Mouse (Mus musculus): ENCODE results near the gene Ankrd34a. TPM values are rescaled to one million over a fixed set of nuclear protein-coding genes. Genes with fewer than 3 reads are reported as not detected.

The Ankrd34a gene
- total and polyA plus RNA-seq, 2 experiments from 2014 or later = 15.3 to 29.6 TPM

DNA sequence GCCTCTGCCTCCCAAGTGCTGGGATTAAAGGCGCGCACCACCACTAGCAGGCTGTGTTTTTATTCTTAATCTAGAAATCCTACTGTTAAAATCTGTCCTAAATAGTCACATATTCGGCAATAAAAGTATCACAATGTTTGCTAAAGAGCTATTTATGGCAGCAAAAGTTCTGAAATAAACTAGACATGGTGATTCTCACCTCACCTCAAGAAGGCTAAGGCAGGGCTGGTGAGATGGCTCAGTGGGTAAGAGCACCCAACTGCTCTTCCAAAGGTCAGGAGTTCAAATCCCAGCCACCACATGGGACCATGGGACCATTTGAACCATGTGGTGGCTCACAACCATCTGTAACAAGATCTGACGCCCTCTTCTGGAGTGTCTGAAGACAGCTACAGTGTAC, 5.8 kb upstream of the Ankrd34a start:
- WGBS = 88% methylated on average over 4 of the region's 4 CpGs
- no peak for ATAC-seq
- no peaks in the 10 kb centered on the region for H3K27me3 ChIP-seq (ENCODE audit: insufficient read depth, low read length)

DNA sequence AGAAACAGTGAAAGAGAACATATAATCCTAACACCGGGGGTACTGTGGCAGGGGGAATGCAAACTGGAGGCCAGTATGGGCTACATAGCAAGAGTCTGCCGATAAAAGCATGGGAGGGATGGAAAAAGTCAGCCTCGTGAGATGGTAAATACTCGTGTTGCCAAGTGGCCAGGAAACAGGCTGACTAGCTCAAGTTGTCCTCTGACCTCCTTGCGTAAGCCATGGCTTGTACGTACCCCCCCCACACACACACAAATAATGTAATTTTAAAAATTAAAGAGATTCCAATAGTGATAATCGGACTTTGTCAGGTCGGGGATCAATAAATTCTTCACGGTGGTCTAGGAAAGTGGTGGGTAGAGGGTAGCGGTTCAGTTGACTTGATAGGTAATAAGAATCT, 3.1 kb upstream of the Ankrd34a start:
- TF ChIP-seq CTCF (IDR thresholded peaks at IDR 0.05; ENCODE audit: low read depth) = no peak
- H3K27ac ChIP-seq = peak overlapping the region; percentile 87
- WGBS = under 1% methylated on average over 10 of the region's 10 CpGs
- H3K4me2 ChIP-seq (ENCODE audit: low read depth, low read length) = peak overlapping the region; percentile 86
- no peaks in the 10 kb centered on the region for H3K9me3 ChIP-seq (ENCODE audit: low read length)
- H3K4me1 ChIP-seq (ENCODE audit: insufficient read depth, low read length) = peaks cover 19% of the 10 kb centered on the region
- peak; percentile 57 for DNase-seq (ENCODE audit: low spot score)
- no peaks in the 10 kb centered on the region for H3K27me3 ChIP-seq (ENCODE audit: insufficient read depth, low read length)
- H3K4me3 ChIP-seq (ENCODE audit: low read length) = peak overlapping the region; percentile 68
- H3K9ac ChIP-seq (replicated peaks; ENCODE audit: low read length) = peak overlapping the region; percentile 69
- H3K36me3 ChIP-seq (ENCODE audit: insufficient read depth, low read length) = no peaks in the 10 kb centered on the region
- ATAC-seq = no peak

More for the DNA sequence above, 5.8 kb upstream of the Ankrd34a start:
- no peak overlapping the region for H3K4me2 ChIP-seq (ENCODE audit: low read depth, low read length)
- no peak overlapping the region for H3K27ac ChIP-seq
- H3K4me3 ChIP-seq (ENCODE audit: low read length) = no peak overlapping the region
- H3K9me3 ChIP-seq (ENCODE audit: low read length) = no peaks in the 10 kb centered on the region
- H3K4me1 ChIP-seq (ENCODE audit: insufficient read depth, low read length) = peaks cover 4% of the 10 kb centered on the region; the same call in 1 of the 2 replicates
- no peak for TF ChIP-seq CTCF (IDR thresholded peaks at IDR 0.05; ENCODE audit: low read depth)
- no peak for DNase-seq (ENCODE audit: low spot score)
- H3K36me3 ChIP-seq (ENCODE audit: insufficient read depth, low read length) = no peaks in the 10 kb centered on the region
- no peak overlapping the region for H3K9ac ChIP-seq (replicated peaks; ENCODE audit: low read length)

DNA sequence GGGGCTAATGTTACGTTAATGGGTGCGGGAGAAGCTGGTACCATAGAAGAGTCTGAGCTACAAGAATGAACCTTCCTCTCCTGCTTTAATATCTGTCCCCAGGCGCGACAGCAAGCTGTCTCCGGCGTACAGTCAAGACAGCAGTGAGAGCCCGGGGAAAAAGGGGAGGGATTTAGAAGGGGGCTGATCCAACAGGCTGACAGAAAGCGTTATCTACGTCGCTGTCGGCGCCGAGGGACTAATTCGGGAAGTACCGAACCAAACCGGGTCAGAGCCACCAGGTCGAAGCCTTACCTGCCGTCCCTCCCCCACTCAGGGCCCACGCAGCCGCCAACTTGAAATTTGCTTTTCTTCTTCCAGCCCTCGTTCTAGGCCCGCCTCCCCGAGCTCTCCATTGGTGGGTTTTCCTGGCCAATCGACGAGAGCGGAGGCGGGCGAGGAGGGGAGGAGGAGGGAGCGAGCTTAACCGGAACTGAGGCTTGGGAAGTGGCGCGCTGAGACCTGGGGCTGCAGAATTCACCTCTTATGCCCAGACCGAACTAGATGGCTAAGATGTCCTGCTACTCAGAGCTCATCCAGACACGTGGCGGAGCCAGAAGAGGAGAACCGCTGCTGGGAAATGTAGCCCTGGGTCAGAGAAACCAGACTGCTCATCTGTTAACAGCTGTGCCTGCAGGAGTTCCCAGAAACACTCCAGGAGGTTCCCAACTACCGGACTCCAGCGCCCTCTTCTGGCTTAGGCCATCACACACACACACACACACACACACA, 2.5 kb upstream of the Ankrd34a start, which contains the start of gene Polr3gl:
Gene Polr3gl (minus strand): TSS at position 392 of the 771 bp plus-strand sequence.
- Histone ChIP-seq H3K27ac (peak within 1 kb of the TSS; percentile 87), H3K27me3 (ENCODE audit: insufficient read depth, low read length) (no peaks in the 10 kb centered on the region), H3K9ac (replicated peaks; ENCODE audit: low read length) (peak within 1 kb of the TSS; percentile 69), H3K4me3 (ENCODE audit: low read length) (peak within 1 kb of the TSS; percentile 68), H3K4me2 (ENCODE audit: low read depth, low read length) (peak within 1 kb of the TSS; percentile 86), H3K9me3 (ENCODE audit: low read length) (no peaks in the 10 kb centered on the region), H3K36me3 (ENCODE audit: insufficient read depth, low read length) (no peaks in the 10 kb centered on the region), H3K4me1 (ENCODE audit: insufficient read depth, low read length) (peaks cover 24% of the 10 kb centered on the region)
- peak; percentile 49 for TF ChIP-seq CTCF (IDR thresholded peaks at IDR 0.05; ENCODE audit: low read depth)
- under 1% methylated on average over 38 of the region's 38 CpGs for WGBS
- ATAC-seq (peak; percentile 92), DNase-seq (ENCODE audit: low spot score) (peak; percentile 95)

DNA sequence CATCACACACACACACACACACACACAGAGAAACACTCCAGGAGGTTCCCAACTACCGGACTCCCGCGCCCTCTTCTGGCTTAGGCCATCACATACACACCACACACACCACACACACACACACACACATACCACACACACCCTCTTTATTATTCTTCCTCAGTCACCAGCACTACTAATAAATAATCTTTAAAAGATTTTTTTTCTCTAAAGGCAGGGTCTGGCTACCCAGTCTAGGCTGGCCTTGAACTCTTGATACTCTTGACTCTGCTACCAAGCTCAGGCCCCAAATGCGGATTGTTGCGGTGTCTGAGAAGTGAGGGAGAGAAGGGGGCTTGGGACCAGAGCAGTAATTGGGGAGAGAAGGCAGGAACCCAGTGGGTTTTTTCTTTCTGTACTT, 1.6 kb upstream of the Ankrd34a start:
- Histone ChIP-seq H3K9ac (replicated peaks; ENCODE audit: low read length) (no peak overlapping the region), H3K36me3 (ENCODE audit: insufficient read depth, low read length) (no peaks in the 10 kb centered on the region), H3K4me2 (ENCODE audit: low read depth, low read length) (no peak overlapping the region; the same call in 1 of the 2 replicates), H3K27me3 (ENCODE audit: insufficient read depth, low read length) (no peaks in the 10 kb centered on the region), H3K4me3 (ENCODE audit: low read length) (no peak overlapping the region), H3K4me1 (ENCODE audit: insufficient read depth, low read length) (peaks cover 24% of the 10 kb centered on the region), H3K9me3 (ENCODE audit: low read length) (no peaks in the 10 kb centered on the region), H3K27ac (no peak overlapping the region)
- WGBS = 79% methylated on average over 5 of the region's 5 CpGs
- DNase-seq (ENCODE audit: low spot score) (no peak), ATAC-seq (no peak)
- no peak; the same call in 1 of the 2 replicates for TF ChIP-seq CTCF (IDR thresholded peaks at IDR 0.05; ENCODE audit: low read depth)

DNA sequence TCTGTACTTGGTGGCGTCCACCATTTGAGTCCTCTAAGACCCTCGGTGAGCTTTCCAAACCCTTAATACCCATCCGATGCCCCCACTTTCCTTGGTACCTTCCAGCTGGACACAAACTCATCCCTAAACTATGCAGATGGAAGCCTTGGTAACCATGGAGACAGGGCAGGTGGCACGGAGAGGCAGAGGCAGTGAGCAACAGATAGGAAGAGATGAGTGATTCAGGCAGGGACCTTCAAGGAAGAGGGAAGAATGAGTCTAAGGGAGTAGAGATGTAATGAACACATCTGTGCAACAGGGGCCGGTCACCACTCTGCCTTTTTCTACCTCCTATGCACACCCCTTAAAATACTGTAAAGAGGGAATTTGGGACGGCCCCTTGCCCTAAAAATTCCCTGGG, 775 bp upstream of the Ankrd34a start:
- H3K27ac ChIP-seq = peak overlapping the region; percentile 77
- peak; percentile 51 for DNase-seq (ENCODE audit: low spot score)
- no peak for TF ChIP-seq CTCF (IDR thresholded peaks at IDR 0.05; ENCODE audit: low read depth)
- H3K36me3 ChIP-seq (ENCODE audit: insufficient read depth, low read length) = no peaks in the 10 kb centered on the region
- H3K4me3 ChIP-seq (ENCODE audit: low read length) = peak overlapping the region; percentile 52
- no peak; the same call in 1 of the 2 replicates for ATAC-seq
- H3K4me2 ChIP-seq (ENCODE audit: low read depth, low read length) = peak overlapping the region; percentile 81
- H3K4me1 ChIP-seq (ENCODE audit: insufficient read depth, low read length) = peaks cover 27% of the 10 kb centered on the region
- peak overlapping the region; percentile 69; the same call in 1 of the 2 replicates for H3K9ac ChIP-seq (replicated peaks; ENCODE audit: low read length)
- 19% methylated on average over 6 of the region's 6 CpGs for WGBS
- no peaks in the 10 kb centered on the region for H3K27me3 ChIP-seq (ENCODE audit: insufficient read depth, low read length)
- no peaks in the 10 kb centered on the region for H3K9me3 ChIP-seq (ENCODE audit: low read length)

DNA sequence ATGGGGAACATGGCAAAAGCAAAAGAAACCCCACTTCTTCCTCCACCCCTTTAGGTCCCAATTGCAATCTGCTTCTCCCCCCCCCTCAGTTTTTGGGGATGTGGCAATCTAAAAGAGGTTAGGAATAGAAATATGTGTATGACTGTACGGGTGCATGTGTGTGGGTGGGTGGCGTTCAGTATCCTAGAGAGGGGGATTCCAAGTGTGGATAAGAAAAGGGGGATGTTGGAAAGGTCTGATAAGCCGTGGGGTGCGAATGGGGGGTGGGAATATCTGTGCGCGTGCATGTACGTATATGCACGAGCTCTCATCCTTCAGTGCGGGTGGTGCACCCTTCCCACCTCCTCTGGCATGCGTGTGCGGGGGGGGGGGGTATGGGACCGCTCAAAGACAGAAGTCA, 419 bp downstream of the Ankrd34a start:
- DNase-seq (ENCODE audit: low spot score) (peak; percentile 57), ATAC-seq (no peak)
- peak overlapping the region; percentile 52 for H3K4me3 ChIP-seq (ENCODE audit: low read length)
- 2% methylated on average over 9 of the region's 12 CpGs for WGBS
- TF ChIP-seq CTCF (IDR thresholded peaks at IDR 0.05; ENCODE audit: low read depth) = no peak
- H3K27me3 ChIP-seq (ENCODE audit: insufficient read depth, low read length) = no peaks in the 10 kb centered on the region
- peak overlapping the region; percentile 77 for H3K27ac ChIP-seq
- no peaks in the 10 kb centered on the region for H3K36me3 ChIP-seq (ENCODE audit: insufficient read depth, low read length)
- peak overlapping the region; percentile 69 for H3K9ac ChIP-seq (replicated peaks; ENCODE audit: low read length)
- H3K4me1 ChIP-seq (ENCODE audit: insufficient read depth, low read length) = peaks cover 27% of the 10 kb centered on the region
- peak overlapping the region; percentile 81 for H3K4me2 ChIP-seq (ENCODE audit: low read depth, low read length)
- H3K9me3 ChIP-seq (ENCODE audit: low read length) = no peaks in the 10 kb centered on the region
